Mouse (Mus musculus) forebrain, embryonic 11.5 days (tissue): Measurements from ENCODE around the gene Ube2t. TPM values are rescaled to one million over a fixed set of nuclear protein-coding genes. Genes with fewer than 3 reads are reported as not detected.

Experiments
- ATAC-seq: fragments of 200-750 bp; cut with Nextera tagmentation; replicated peaks from 2 replicates; pipeline ENCODE4 v1.8.0; 2017; ENCODE audit warnings: moderate TSS enrichment; ENCODE audit not compliant: low FRiP score
- DNase-seq: peaks from one replicate; pipeline ENCODE4 v3.0.0-alpha.2; 2017; ENCODE audit warnings: low spot score
- H3K27ac ChIP-seq: fragments of 300-500 bp; sonication (generic); 2 replicates; pipeline ENCODE4 v1.5.1; 2014; ENCODE audit warnings: low read depth, low read length
- H3K27me3 ChIP-seq: fragments of 300-500 bp; sonication (generic); 2 replicates; pipeline ENCODE4 v1.6.1; 2014; ENCODE audit warnings: mild to moderate bottlenecking, low read length, mixed read lengths; ENCODE audit not compliant: control insufficient read depth, insufficient read depth
- H3K36me3 ChIP-seq: fragments of 300-500 bp; sonication (generic); 2 replicates; pipeline ENCODE4 v1.6.1; 2014; ENCODE audit warnings: mild to moderate bottlenecking, low read length, moderate library complexity, mixed read lengths; ENCODE audit not compliant: control insufficient read depth, insufficient read depth
- H3K4me1 ChIP-seq: fragments of 300-500 bp; sonication (generic); replicated peaks from 2 replicates; pipeline ENCODE4 v1.6.1; 2014; ENCODE audit warnings: low read length, mixed read lengths; ENCODE audit not compliant: control insufficient read depth, insufficient read depth
- H3K4me2 ChIP-seq: fragments of 300-500 bp; sonication (generic); 2 replicates; pipeline ENCODE4 v1.6.1; 2014; ENCODE audit warnings: low read depth, mild to moderate bottlenecking, low read length, moderate library complexity, mixed read lengths; ENCODE audit not compliant: severe bottlenecking
- H3K4me3 ChIP-seq: fragments of 300-500 bp; sonication (generic); 2 replicates; pipeline ENCODE4 v1.5.1; 2014; ENCODE audit warnings: low read depth, low read length
- H3K9ac ChIP-seq: fragments of 300-500 bp; sonication (generic); 2 replicates; pipeline ENCODE4 v1.6.1; 2014; ENCODE audit warnings: low read length
- H3K9me3 ChIP-seq: fragments of 300-500 bp; sonication (generic); 2 replicates; pipeline ENCODE4 v1.6.1; 2016; ENCODE audit warnings: low read length, mixed read lengths; ENCODE audit not compliant: control insufficient read depth
- WGBS: fragments of 180-500 bp; shearing (Covaris S2); extraction: QIAGEN DNeasy Blood & Tissue Kit; methylation state at CpG from one replicate; pipeline ENCODE4 v1.1.7; 2014; 5-methylcytosine and 5-hydroxymethylcytosine counted together
- polyA plus RNA-seq: library from polyadenylated mRNA; unstranded; fragments of >200 nt; fragmentation: Nextera tagmentation; extraction: Ambion mirVana; gene quantifications from 2 replicates; pipeline ENCODE4 v1.2.1, GENCODE M21; 2014

Ube2t gene
- polyA plus RNA-seq, 1 experiment from 2014 or later: 53.4 TPM

DNA sequence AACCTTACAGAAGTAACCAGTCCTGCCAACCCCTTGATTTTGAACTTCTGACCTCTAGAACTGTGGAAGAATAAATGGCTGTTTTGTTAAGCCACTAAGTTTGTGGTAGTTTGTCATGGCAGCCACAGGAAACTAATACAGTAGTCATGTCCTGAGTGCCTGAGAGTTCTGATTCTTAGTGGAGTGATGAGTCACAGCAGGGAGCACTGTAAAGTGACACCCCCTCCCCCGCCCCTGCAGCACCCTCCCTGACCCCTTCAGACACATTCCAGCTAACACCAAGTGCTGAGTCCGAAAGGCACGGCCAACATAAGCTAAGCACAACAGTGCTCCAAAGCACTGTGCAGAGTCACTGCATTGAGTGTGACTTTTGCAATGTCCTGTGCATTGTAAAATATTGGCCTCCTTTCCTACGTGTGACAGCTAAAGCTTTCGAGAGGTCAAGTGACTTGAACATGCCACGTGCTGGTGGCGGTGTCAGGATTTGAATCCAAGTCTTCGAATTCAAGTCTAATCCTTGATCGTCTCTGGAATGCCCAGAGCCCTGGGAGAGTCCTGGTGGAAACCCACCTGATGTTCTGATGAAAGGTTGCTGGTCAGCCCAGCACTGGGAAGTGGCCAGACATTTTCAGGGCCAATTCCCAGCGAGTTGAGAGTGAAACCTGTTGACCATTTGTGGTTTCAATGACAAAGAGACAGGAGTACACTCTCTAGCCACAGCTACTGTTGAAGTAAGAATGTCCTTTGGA lies 54.7 kb downstream of the Ube2t start:
- H3K9ac ChIP-seq: no peak overlapping the region
- no peak for DNase-seq
- H3K4me2 ChIP-seq: no peak overlapping the region
- peaks cover 8% of the 10 kb centered on the region; the same call in 1 of the 2 replicates for H3K4me1 ChIP-seq
- H3K36me3 ChIP-seq: no peaks in the 10 kb centered on the region
- no peaks in the 10 kb centered on the region for H3K9me3 ChIP-seq
- ATAC-seq: no peak
- 85% methylated on average over 10 of the region's 10 CpGs for WGBS
- no peak overlapping the region for H3K27ac ChIP-seq
- H3K4me3 ChIP-seq: no peak overlapping the region
- H3K27me3 ChIP-seq: no peaks in the 10 kb centered on the region

DNA sequence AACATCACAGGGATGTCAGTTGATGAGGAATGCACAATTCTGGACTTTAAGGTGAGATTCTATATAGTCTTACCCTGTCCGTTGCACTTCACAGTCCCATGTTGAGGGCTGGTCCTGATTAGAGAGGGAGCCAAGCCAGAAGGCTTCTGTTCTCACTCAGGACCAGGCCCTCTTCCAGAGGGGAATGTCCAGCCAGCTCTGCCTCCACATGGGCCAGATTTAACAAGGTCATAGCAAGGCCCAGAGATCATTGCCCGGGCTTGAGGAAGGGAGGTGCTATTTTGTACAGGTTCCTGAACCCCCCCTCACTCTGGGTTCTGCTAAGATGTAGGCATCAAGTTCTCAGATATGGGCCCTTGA lies 55.3 kb downstream of the Ube2t start:
- ATAC-seq (no peak), DNase-seq (no peak)
- 88% methylated on average over 2 of the region's 2 CpGs for WGBS
- Histone ChIP-seq H3K4me2 (no peak overlapping the region), H3K27me3 (no peaks in the 10 kb centered on the region), H3K9me3 (no peaks in the 10 kb centered on the region), H3K36me3 (no peaks in the 10 kb centered on the region), H3K4me3 (no peak overlapping the region), H3K4me1 (peaks cover 8% of the 10 kb centered on the region; the same call in 1 of the 2 replicates), H3K9ac (no peak overlapping the region), H3K27ac (no peak overlapping the region)

DNA sequence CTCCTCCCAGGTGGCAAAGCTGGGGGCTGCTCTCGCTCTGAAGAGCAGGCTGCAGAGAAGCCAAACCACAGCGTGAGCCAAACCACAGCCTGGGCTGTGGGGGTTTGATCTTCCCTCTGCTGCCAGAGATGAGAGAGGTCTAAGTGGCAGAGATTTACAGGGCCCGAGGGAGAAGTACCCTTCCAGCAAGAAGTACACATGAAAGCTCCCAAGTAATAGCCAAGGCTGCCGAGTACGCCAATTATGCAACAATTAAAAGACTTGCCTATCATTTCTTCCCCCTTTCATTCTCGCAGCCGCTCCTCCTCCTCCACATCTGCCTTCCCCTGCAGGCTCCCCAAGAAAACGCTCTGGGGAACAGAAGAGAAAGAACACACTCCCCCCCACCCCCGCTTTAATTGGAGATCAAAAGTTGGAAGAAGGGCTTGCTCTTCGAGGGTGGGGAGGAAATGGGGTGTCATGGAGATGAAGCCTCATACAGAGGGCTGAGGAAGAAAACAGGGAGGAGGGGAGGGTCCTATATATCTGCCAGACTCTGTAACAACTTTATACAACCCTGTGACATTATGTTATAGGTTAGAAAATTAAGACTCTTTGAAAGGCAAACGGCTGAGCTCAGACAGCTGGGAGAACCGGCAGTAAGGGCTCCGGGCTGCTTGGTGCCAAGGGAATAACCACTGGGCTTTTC lies 56.9 kb downstream of the Ube2t start:
- peaks cover 8% of the 10 kb centered on the region; the same call in 1 of the 2 replicates for H3K4me1 ChIP-seq
- 39% methylated on average over 13 of the region's 13 CpGs for WGBS
- no peaks in the 10 kb centered on the region for H3K36me3 ChIP-seq
- no peak overlapping the region for H3K4me2 ChIP-seq
- peak; percentile 42 for ATAC-seq
- H3K4me3 ChIP-seq: no peak overlapping the region
- no peak overlapping the region for H3K27ac ChIP-seq
- no peaks in the 10 kb centered on the region for H3K27me3 ChIP-seq
- no peak for DNase-seq
- no peak overlapping the region for H3K9ac ChIP-seq
- H3K9me3 ChIP-seq: no peaks in the 10 kb centered on the region

GRCm38 (mm10) chr1:135019775-135020167 lies 57.4 kb downstream of the Ube2t start:
- 71% methylated on average over 4 of the region's 4 CpGs for WGBS
- no peaks in the 10 kb centered on the region for H3K27me3 ChIP-seq
- no peak overlapping the region for H3K4me2 ChIP-seq
- DNase-seq: no peak
- H3K36me3 ChIP-seq: no peaks in the 10 kb centered on the region
- no peaks in the 10 kb centered on the region for H3K9me3 ChIP-seq
- H3K4me3 ChIP-seq: no peak overlapping the region
- no peak for ATAC-seq
- no peak overlapping the region for H3K27ac ChIP-seq
- H3K4me1 ChIP-seq: peaks cover 8% of the 10 kb centered on the region; the same call in 1 of the 2 replicates
- no peak overlapping the region for H3K9ac ChIP-seq

- H3K9me3 ChIP-seq: no peaks in the 10 kb centered on the region
- WGBS: 85% methylated on average over 5 of the region's 5 CpGs
- H3K36me3 ChIP-seq: no peaks in the 10 kb centered on the region
- no peak for ATAC-seq
- no peak overlapping the region for H3K4me3 ChIP-seq
- no peak for DNase-seq
- H3K27me3 ChIP-seq: no peaks in the 10 kb centered on the region
- H3K4me2 ChIP-seq: no peak overlapping the region
- H3K4me1 ChIP-seq: peaks cover 8% of the 10 kb centered on the region; the same call in 1 of the 2 replicates
- H3K27ac ChIP-seq: no peak overlapping the region
- no peak overlapping the region for H3K9ac ChIP-seq
These were observed 58.0 kb downstream of the Ube2t start for GRCm38 (mm10) chr1:135020281-135020940.

GRCm38 (mm10) chr1:135020970-135021369 lies 58.6 kb downstream of the Ube2t start:
- H3K4me1 ChIP-seq: peaks cover 8% of the 10 kb centered on the region; the same call in 1 of the 2 replicates
- H3K9me3 ChIP-seq: no peaks in the 10 kb centered on the region
- H3K4me2 ChIP-seq: no peak overlapping the region
- H3K9ac ChIP-seq: no peak overlapping the region
- ATAC-seq (no peak), DNase-seq (no peak)
- H3K27ac ChIP-seq: no peak overlapping the region
- H3K36me3 ChIP-seq: no peaks in the 10 kb centered on the region
- no peak overlapping the region for H3K4me3 ChIP-seq
- 69% methylated on average over 5 of the region's 5 CpGs for WGBS
- H3K27me3 ChIP-seq: no peaks in the 10 kb centered on the region

- Histone ChIP-seq H3K4me3 (no peak overlapping the region), H3K36me3 (no peaks in the 10 kb centered on the region), H3K27ac (no peak overlapping the region), H3K9me3 (no peaks in the 10 kb centered on the region), H3K4me1 (peaks cover 8% of the 10 kb centered on the region; the same call in 1 of the 2 replicates), H3K4me2 (no peak overlapping the region), H3K27me3 (no peaks in the 10 kb centered on the region), H3K9ac (no peak overlapping the region)
- WGBS: 75% methylated on average over 5 of the region's 5 CpGs
- DNase-seq: no peak
- no peak for ATAC-seq
These were observed 59.6 kb downstream of the Ube2t start for GRCm38 (mm10) chr1:135021936-135022335.

DNA sequence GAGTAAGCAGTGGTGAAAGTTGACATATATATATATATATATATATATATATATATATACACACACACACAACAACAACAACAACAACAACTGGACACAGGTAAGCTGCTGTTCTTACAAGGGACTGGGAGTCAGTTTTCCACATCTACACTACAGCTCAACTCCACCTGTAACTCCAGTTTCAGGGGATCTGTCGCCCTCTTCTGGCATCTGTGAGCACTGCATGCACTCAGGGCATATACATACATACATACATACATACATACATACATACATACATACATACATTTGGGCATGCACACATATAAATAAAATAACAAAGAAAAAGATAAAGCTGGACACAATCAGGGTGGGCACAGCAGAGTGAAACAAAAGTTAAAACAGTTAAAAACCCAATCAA lies 61.2 kb downstream of the Ube2t start:
- DNase-seq (no peak), ATAC-seq (no peak)
- no peaks in the 10 kb centered on the region for H3K9me3 ChIP-seq
- H3K4me3 ChIP-seq: no peak overlapping the region
- H3K27ac ChIP-seq: no peak overlapping the region
- no peak overlapping the region for H3K9ac ChIP-seq
- H3K4me2 ChIP-seq: no peak overlapping the region
- H3K4me1 ChIP-seq: peaks cover 8% of the 10 kb centered on the region; the same call in 1 of the 2 replicates
- 63% methylated on average over 1 of the region's 1 CpGs for WGBS
- no peaks in the 10 kb centered on the region for H3K36me3 ChIP-seq
- H3K27me3 ChIP-seq: no peaks in the 10 kb centered on the region
